Mouse (Mus musculus) embryonic facial prominence, embryonic 12.5 days (tissue): ENCODE measurements around the gene Szt2. TPM values are rescaled to one million over a fixed set of nuclear protein-coding genes. Genes with fewer than 3 reads are reported as not detected.

Experiments used
- ATAC-seq: fragments of 200-750 bp; cut with Nextera tagmentation; 2 replicates; pipeline ENCODE4 v1.8.0; 2017; ENCODE audit not compliant: insufficient number of reproducible peaks, insufficient read depth, low FRiP score, low TSS enrichment
- H3K27ac ChIP-seq: fragments of 300-500 bp; sonication (generic); 2 replicates; pipeline ENCODE4 v1.5.1; 2016; ENCODE audit warnings: mild to moderate bottlenecking
- H3K27me3 ChIP-seq: fragments of 300-500 bp; sonication (generic); 2 replicates; pipeline ENCODE4 v1.6.1; 2016; ENCODE audit warnings: mild to moderate bottlenecking, moderate library complexity
- H3K36me3 ChIP-seq: fragments of 300-500 bp; sonication (generic); 2 replicates; pipeline ENCODE4 v1.6.1; 2016; ENCODE audit warnings: mild to moderate bottlenecking
- H3K4me1 ChIP-seq: fragments of 300-500 bp; sonication (generic); 2 replicates; pipeline ENCODE4 v1.6.1; 2016
- H3K4me2 ChIP-seq: fragments of 300-500 bp; sonication (generic); replicated peaks from 2 replicates; pipeline ENCODE4 v1.6.1; 2016; ENCODE audit warnings: mild to moderate bottlenecking, moderate library complexity
- H3K4me3 ChIP-seq: fragments of 300-500 bp; sonication (generic); 2 replicates; pipeline ENCODE4 v1.5.1; 2016; ENCODE audit warnings: mild to moderate bottlenecking
- H3K9ac ChIP-seq: fragments of 300-500 bp; sonication (generic); 2 replicates; pipeline ENCODE4 v1.6.1; 2016; ENCODE audit warnings: mild to moderate bottlenecking, moderate library complexity
- H3K9me3 ChIP-seq: fragments of 300-500 bp; sonication (generic); 2 replicates; pipeline ENCODE4 v1.6.1; 2016; ENCODE audit warnings: mild to moderate bottlenecking, moderate library complexity
- WGBS: fragments of 180-500 bp; shearing (Covaris S2); methylation state at CpG from one replicate; pipeline ENCODE4 v1.1.7; 2016; 5-methylcytosine and 5-hydroxymethylcytosine counted together
- polyA plus RNA-seq: library from polyadenylated mRNA; unstranded; fragments of >200 nt; fragmentation: Nextera tagmentation; extraction: Ambion mirVana; gene quantifications from 2 replicates; pipeline ENCODE4 v1.2.1, GENCODE M21; 2016

Gene Szt2
- polyA plus RNA-seq, 1 experiment from 2014 or later, result 11.3 TPM

DNA sequence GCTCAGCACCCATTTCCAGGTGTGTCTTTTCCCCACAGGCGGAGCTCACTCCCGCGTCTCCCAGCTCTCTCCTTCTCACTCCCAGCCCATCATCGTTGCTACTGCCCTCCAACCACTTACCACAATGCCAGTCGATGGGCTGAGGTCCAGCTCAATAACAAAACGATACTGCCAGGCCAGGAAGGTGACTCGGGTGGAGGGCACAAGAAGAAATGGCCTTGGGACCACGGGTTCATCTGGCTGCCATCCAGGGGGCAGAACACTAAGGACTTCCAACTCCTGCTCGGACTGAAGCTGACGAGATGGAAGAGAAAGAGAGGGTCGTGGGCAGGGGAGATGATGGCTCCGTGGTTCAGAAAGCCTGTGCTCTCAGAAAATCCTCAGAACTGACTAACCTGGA lies 6.4 kb downstream of the Szt2 start:
- no peaks in the 10 kb centered on the region for H3K9me3 ChIP-seq
- ATAC-seq, result no peak
- H3K9ac ChIP-seq, result no peak overlapping the region
- H3K27me3 ChIP-seq, result no peaks in the 10 kb centered on the region
- 95% methylated on average over 12 of the region's 12 CpGs for WGBS
- H3K4me2 ChIP-seq, result no peak overlapping the region
- no peak overlapping the region for H3K4me3 ChIP-seq
- no peak overlapping the region for H3K27ac ChIP-seq
- peaks cover 65% of the 10 kb centered on the region for H3K36me3 ChIP-seq
- H3K4me1 ChIP-seq, result no peaks in the 10 kb centered on the region

- Histone ChIP-seq H3K9ac (no peak overlapping the region), H3K36me3 (peaks cover 72% of the 10 kb centered on the region)
Measured at GRCm38 (mm10) chr4:118401918-118402317, 7.2 kb downstream of the Szt2 start.

DNA sequence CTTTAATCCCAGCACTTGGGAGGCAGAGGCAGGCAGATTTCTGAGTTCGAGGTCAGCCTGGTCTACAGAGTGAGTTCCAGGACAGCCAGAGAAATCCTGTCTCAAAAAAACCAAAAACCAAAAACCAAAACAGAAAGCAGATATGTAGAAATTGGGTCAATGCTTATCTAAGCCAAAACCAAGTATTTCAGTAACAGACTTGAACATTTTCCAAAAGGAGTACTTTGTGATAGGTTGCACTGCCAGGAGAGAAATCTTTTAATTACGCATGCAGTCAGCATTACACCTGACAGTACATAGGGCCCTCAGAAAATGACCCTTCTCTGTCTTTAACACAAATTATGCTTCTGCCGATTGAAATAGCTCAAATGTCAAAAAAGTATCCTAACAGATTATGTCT lies 7.7 kb downstream of the Szt2 start:
- H3K4me1 ChIP-seq, result no peaks in the 10 kb centered on the region
- no peak overlapping the region for H3K4me3 ChIP-seq
- no peak overlapping the region for H3K4me2 ChIP-seq
- ATAC-seq, result no peak
- H3K9ac ChIP-seq, result no peak overlapping the region
- H3K9me3 ChIP-seq, result no peaks in the 10 kb centered on the region
- H3K27ac ChIP-seq, result no peak overlapping the region
- H3K27me3 ChIP-seq, result no peaks in the 10 kb centered on the region
- H3K36me3 ChIP-seq, result peaks cover 77% of the 10 kb centered on the region
- 87% methylated on average over 3 of the region's 3 CpGs for WGBS

More at GRCm38 (mm10) chr4:118401918-118402317, 7.2 kb downstream of the Szt2 start:
- no peak for ATAC-seq
- no peak overlapping the region for H3K4me3 ChIP-seq
- H3K4me2 ChIP-seq, result no peak overlapping the region
- 91% methylated on average over 5 of the region's 5 CpGs for WGBS
- no peak overlapping the region for H3K27ac ChIP-seq
- H3K9me3 ChIP-seq, result no peaks in the 10 kb centered on the region
- no peaks in the 10 kb centered on the region for H3K4me1 ChIP-seq
- no peaks in the 10 kb centered on the region for H3K27me3 ChIP-seq

DNA sequence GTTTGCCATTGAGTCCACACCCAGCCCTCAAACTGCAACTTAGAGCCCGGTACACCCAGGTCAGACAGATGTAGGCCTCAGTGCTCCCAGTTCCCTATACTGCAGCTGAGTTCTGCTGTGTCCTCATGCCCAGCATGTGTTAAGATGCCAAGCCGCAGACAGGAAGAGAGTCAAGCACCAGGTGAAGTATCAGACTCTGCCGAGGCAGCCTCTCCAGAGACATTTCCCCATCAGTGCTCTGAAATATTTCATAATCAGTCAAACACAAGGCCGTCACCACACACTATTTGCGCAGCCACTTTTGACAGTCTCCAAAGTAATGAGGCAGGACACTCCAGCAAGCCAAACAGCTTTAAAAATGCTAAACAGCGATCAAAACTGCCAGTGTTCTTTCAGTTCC lies 10.7 kb downstream of the Szt2 start:
- H3K9ac ChIP-seq, result no peak overlapping the region
- 92% methylated on average over 6 of the region's 6 CpGs for WGBS
- ATAC-seq, result no peak
- peaks cover 93% of the 10 kb centered on the region for H3K36me3 ChIP-seq
- no peaks in the 10 kb centered on the region for H3K27me3 ChIP-seq
- no peak overlapping the region for H3K4me2 ChIP-seq
- no peaks in the 10 kb centered on the region for H3K9me3 ChIP-seq
- no peak overlapping the region for H3K27ac ChIP-seq
- H3K4me3 ChIP-seq, result no peak overlapping the region
- H3K4me1 ChIP-seq, result no peaks in the 10 kb centered on the region

DNA sequence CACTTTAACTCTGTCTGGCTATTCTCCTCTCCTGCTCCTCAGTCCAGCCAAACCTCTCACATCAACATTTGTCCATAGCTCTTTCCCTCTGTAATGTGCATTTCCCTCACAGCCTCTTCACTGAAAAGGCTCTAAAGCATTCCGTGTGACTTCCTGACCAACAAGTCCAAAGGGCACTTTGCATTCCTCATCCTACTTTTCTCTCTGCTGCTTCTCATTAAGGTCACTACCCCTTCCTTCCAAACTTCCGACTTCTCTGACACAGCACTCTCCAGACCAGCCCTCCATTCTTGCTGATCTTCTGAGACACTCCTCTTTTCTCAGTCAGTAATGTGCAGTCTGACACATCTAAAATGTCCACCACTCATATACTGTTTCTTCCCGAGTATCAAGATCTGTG lies 12.6 kb downstream of the Szt2 start:
- no peak for ATAC-seq
- Histone ChIP-seq H3K36me3 (peaks cover 93% of the 10 kb centered on the region), H3K4me1 (no peaks in the 10 kb centered on the region), H3K9ac (no peak overlapping the region), H3K4me3 (no peak overlapping the region), H3K27me3 (no peaks in the 10 kb centered on the region), H3K27ac (no peak overlapping the region), H3K4me2 (no peak overlapping the region), H3K9me3 (no peaks in the 10 kb centered on the region)
- WGBS, result 71% methylated on average over 3 of the region's 3 CpGs

DNA sequence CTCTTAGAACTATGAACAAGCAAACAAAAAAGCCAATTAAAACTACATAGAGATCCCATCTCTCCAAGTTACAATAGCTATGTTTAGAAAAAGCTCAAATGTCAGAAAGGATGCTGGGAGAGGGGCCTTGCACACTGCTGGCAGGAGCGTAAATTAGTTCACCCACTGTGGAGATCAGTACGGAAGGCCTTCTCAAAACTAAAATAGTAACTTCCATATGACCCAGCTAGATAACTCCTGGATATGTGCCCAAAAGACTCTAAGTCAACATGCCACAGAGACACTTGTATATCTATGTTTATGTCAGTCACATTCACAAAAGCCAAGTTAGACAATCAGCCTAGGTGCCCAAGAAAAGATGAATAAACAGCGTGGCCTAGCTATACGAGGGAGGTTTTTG lies 13.8 kb downstream of the Szt2 start:
- Histone ChIP-seq H3K4me3 (no peak overlapping the region), H3K27me3 (no peaks in the 10 kb centered on the region), H3K4me2 (no peak overlapping the region), H3K4me1 (no peaks in the 10 kb centered on the region), H3K9ac (no peak overlapping the region), H3K36me3 (peaks cover 94% of the 10 kb centered on the region), H3K9me3 (no peaks in the 10 kb centered on the region), H3K27ac (no peak overlapping the region)
- 86% methylated on average over 4 of the region's 4 CpGs for WGBS
- ATAC-seq, result no peak

DNA sequence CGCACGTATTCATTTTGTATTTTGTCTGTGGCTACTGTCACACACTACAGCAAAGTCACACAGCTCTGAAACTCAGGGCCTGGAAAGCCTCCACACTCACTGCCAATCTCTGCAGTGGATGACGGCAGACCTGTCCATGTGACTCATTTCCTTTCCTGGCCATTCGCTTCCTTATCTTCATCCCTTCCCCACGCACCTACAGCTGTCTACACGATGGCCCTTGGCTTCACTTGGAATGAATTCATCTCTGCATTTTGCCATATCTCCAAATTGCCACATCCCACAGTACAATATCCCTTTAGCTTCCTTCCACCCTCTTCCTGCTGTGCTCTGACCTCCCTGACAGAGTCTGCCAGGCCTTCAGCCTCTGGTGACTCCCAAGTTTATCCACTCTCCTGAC lies 14.6 kb downstream of the Szt2 start:
- WGBS, result 88% methylated on average over 6 of the region's 6 CpGs

DNA sequence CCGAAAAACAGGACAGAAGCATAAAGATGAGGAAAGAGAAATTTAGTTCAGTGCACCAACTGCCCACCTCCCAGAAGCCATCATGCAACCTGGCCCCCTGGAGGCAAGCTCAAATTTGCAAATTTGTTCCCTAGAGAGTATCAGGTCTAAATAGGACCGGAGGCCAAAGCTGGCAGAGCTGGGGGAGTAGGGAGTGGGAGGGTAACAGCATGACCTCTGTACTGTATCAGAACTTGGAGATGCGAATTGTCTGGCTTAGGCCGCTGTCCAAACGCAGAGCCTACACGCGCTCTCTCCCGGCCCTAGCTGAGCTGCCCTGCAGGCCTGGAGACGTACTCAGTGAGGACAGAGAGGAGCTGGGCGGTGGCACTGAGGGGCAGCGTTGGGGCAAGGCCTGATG lies 18.9 kb downstream of the Szt2 start:
- H3K4me1 ChIP-seq, result no peaks in the 10 kb centered on the region
- no peaks in the 10 kb centered on the region for H3K9me3 ChIP-seq
- ATAC-seq, result no peak
- no peak overlapping the region for H3K27ac ChIP-seq
- H3K9ac ChIP-seq, result no peak overlapping the region
- no peaks in the 10 kb centered on the region for H3K27me3 ChIP-seq
- 94% methylated on average over 11 of the region's 11 CpGs for WGBS
- peaks cover 100% of the 10 kb centered on the region for H3K36me3 ChIP-seq
- no peak overlapping the region for H3K4me3 ChIP-seq
- no peak overlapping the region for H3K4me2 ChIP-seq

More for the DNA sequence above, 14.6 kb downstream of the Szt2 start:
- no peak overlapping the region for H3K4me3 ChIP-seq
- peaks cover 94% of the 10 kb centered on the region for H3K36me3 ChIP-seq
- no peaks in the 10 kb centered on the region for H3K9me3 ChIP-seq
- H3K9ac ChIP-seq, result no peak overlapping the region
- no peak overlapping the region for H3K27ac ChIP-seq
- no peaks in the 10 kb centered on the region for H3K27me3 ChIP-seq
- no peak overlapping the region for H3K4me2 ChIP-seq
- ATAC-seq, result no peak
- no peaks in the 10 kb centered on the region for H3K4me1 ChIP-seq

GRCm38 (mm10) chr4:118387316-118387715 lies 21.8 kb downstream of the Szt2 start:
- H3K4me3 ChIP-seq, result no peak overlapping the region
- no peak overlapping the region for H3K4me2 ChIP-seq
- H3K9ac ChIP-seq, result no peak overlapping the region
- ATAC-seq, result no peak
- WGBS, result 92% methylated on average over 8 of the region's 8 CpGs
- H3K27me3 ChIP-seq, result no peaks in the 10 kb centered on the region
- no peaks in the 10 kb centered on the region for H3K9me3 ChIP-seq
- H3K27ac ChIP-seq, result no peak overlapping the region
- H3K4me1 ChIP-seq, result no peaks in the 10 kb centered on the region
- peaks cover 100% of the 10 kb centered on the region for H3K36me3 ChIP-seq

GRCm38 (mm10) chr4:118383271-118383670 lies 25.8 kb downstream of the Szt2 start:
- no peak for ATAC-seq
- 90% methylated on average over 7 of the region's 7 CpGs for WGBS
- Histone ChIP-seq H3K36me3 (peaks cover 95% of the 10 kb centered on the region), H3K4me1 (no peaks in the 10 kb centered on the region), H3K27me3 (no peaks in the 10 kb centered on the region), H3K9me3 (no peaks in the 10 kb centered on the region), H3K9ac (no peak overlapping the region), H3K4me3 (no peak overlapping the region), H3K4me2 (no peak overlapping the region), H3K27ac (no peak overlapping the region)

DNA sequence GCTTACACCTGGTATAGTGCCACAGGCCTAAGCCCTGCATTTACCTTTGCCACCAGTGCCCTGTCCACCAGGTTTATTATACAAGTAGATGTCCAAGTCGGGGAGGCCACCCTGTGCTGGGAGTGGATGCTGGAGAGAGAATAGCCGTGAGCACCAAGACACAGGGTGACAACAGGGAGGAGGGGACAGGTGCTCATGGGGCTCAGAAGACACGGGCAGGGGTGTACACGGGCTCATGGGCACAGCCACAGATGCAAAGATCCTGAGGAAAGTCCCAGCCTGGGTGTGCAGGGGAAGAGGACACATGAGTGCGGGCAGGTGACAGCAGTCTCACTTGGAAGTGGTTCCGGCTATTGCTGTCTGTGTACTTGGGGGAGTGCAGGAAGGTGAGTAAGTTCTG lies 33.1 kb downstream of the Szt2 start:
- ATAC-seq, result no peak
- 95% methylated on average over 6 of the region's 6 CpGs for whole genome bisulfite sequencing
- H3K4me3 ChIP-seq, result no peak overlapping the region

GRCm38 (mm10) chr4:118371822-118372221 lies 37.3 kb downstream of the Szt2 start:
- Histone ChIP-seq H3K9me3 (no peaks in the 10 kb centered on the region), H3K27ac (no peak overlapping the region), H3K4me1 (no peaks in the 10 kb centered on the region), H3K9ac (no peak overlapping the region), H3K4me2 (no peak overlapping the region), H3K4me3 (no peak overlapping the region), H3K36me3 (peaks cover 93% of the 10 kb centered on the region), H3K27me3 (no peaks in the 10 kb centered on the region)
- no peak for ATAC-seq
- WGBS, result 84% methylated on average over 13 of the region's 13 CpGs

More for the DNA sequence above, 33.1 kb downstream of the Szt2 start:
- Histone ChIP-seq H3K36me3 (peaks cover 94% of the 10 kb centered on the region), H3K9me3 (no peaks in the 10 kb centered on the region), H3K27me3 (no peaks in the 10 kb centered on the region), H3K4me1 (no peaks in the 10 kb centered on the region), H3K27ac (no peak overlapping the region), H3K9ac (no peak overlapping the region), H3K4me2 (no peak overlapping the region)

DNA sequence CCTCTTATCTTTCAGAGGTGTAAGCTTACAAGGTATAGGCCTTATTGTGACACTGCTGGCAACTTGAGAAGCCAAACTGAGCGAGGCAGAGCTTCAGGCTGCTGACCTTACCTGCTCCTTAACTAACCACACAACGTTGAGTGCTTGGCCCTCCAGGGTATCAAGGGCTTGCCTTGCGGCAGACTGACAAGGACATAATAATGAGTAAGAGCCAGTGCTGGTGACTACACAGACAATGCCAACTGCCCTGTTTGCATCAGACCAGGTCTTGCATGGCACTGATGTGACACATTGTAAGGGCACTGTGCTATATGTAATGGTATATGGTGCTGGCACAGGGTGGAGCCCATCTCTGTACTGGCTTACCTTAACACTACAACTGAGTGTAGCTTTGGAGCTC lies 40.5 kb downstream of the Szt2 start:
- Histone ChIP-seq H3K9ac (no peak overlapping the region), H3K27me3 (no peaks in the 10 kb centered on the region), H3K9me3 (no peaks in the 10 kb centered on the region), H3K36me3 (peaks cover 92% of the 10 kb centered on the region), H3K4me3 (no peak overlapping the region), H3K4me1 (no peaks in the 10 kb centered on the region), H3K4me2 (no peak overlapping the region), H3K27ac (no peak overlapping the region)
- 79% methylated on average over 3 of the region's 3 CpGs for WGBS
- no peak for ATAC-seq
